Mouse (Mus musculus) effector memory CD4-positive, alpha-beta T cell, adult 7 months (primary cell): Measurements from ENCODE around the gene A430089I19Rik. TPM values are rescaled to one million over a fixed set of nuclear protein-coding genes. Genes with fewer than 3 reads are reported as not detected.

Source experiments
- polyA plus RNA-seq: library from polyadenylated mRNA; unstranded; fragments of 100-300 nt; shearing (Covaris generic); gene quantifications from one replicate; pipeline ENCODE4 v1.2.1, GENCODE M21; 2017

A430089I19Rik gene
- polyA plus RNA-seq: not detected

GRCm38 (mm10) chr5:94306696-94307095 lies at the start of gene A430089I19Rik:
TSS of gene A430089I19Rik (minus strand) at chr5:94306796.

GRCm38 (mm10) chr5:94339449-94339848 lies 32.9 kb upstream of the A430089I19Rik start, which contains the start of gene AA792892:
TSS of gene AA792892 (plus strand) at chr5:94339749.

GRCm38 (mm10) chr5:94314135-94314534 lies 7.5 kb upstream of the A430089I19Rik start, which contains the start of gene Gm6502:
TSS of gene Gm6502 (plus strand) at chr5:94314435.

Other genes starting within 250 kb of the A430089I19Rik start
- gene BC061212, start 236.3 kb downstream of the A430089I19Rik start, polyA plus RNA-seq: not detected
- gene Gm6351, start 230.4 kb downstream of the A430089I19Rik start, polyA plus RNA-seq: 1.2 TPM
- not detected for gene Gm3106, start 88.8 kb downstream of the A430089I19Rik start, polyA plus RNA-seq
- gene Gm6502, start 7.6 kb upstream of the A430089I19Rik start, polyA plus RNA-seq: 0.60 TPM
- gene AA792892, start 33.0 kb upstream of the A430089I19Rik start, polyA plus RNA-seq: not detected
- 0.62 TPM for gene Gm7682, start 139.0 kb upstream of the A430089I19Rik start, polyA plus RNA-seq
- gene Gm3139, start 219.5 kb upstream of the A430089I19Rik start, polyA plus RNA-seq: 1.8 TPM